Mouse (Mus musculus) forebrain, postnatal 0 days (tissue): ENCODE data around the gene Clstn2. TPM values are rescaled to one million over a fixed set of nuclear protein-coding genes. Genes with fewer than 3 reads are reported as not detected.
A peak's percentile ranks its signal among the peaks of the same experiment; 100 is the strongest.

ENCODE experiments used
- ATAC-seq: fragments of 200-750 bp; cut with Nextera tagmentation; 2 replicates; pipeline ENCODE4 v1.8.0; 2017; ENCODE audit warnings: mild to moderate bottlenecking, moderate library complexity
- DNase-seq: peaks from one replicate; pipeline ENCODE4 v3.0.0-alpha.2; 2015
- H3K27ac ChIP-seq: fragments of 300-500 bp; sonication (generic); 2 replicates; pipeline ENCODE4 v1.5.1; 2014; ENCODE audit warnings: low read depth, mild to moderate bottlenecking, antibody characterized with exemption, low read length, moderate library complexity, mixed read lengths
- H3K27me3 ChIP-seq: fragments of 300-500 bp; sonication (generic); 2 replicates; pipeline ENCODE4 v1.6.1; 2014; ENCODE audit warnings: mild to moderate bottlenecking, low read length, mixed read lengths; ENCODE audit not compliant: insufficient read depth
- H3K36me3 ChIP-seq: fragments of 300-500 bp; sonication (generic); 2 replicates; pipeline ENCODE4 v1.6.1; 2014; ENCODE audit warnings: mild to moderate bottlenecking, moderate library complexity; ENCODE audit not compliant: insufficient read depth
- H3K4me1 ChIP-seq: fragments of 300-500 bp; sonication (generic); 2 replicates; pipeline ENCODE4 v1.6.1; 2014; ENCODE audit warnings: antibody characterized with exemption; ENCODE audit not compliant: insufficient read depth
- H3K4me2 ChIP-seq: fragments of 300-500 bp; sonication (generic); 2 replicates; pipeline ENCODE4 v1.6.1; 2014; ENCODE audit warnings: low read depth, mild to moderate bottlenecking, moderate library complexity
- H3K4me3 ChIP-seq: fragments of 300-500 bp; sonication (generic); 2 replicates; pipeline ENCODE4 v1.5.1; 2014; ENCODE audit warnings: low read depth, low read length, mixed read lengths
- H3K9ac ChIP-seq: fragments of 300-500 bp; sonication (generic); 2 replicates; pipeline ENCODE4 v1.6.1; 2014; ENCODE audit warnings: mild to moderate bottlenecking
- H3K9me3 ChIP-seq: fragments of 300-500 bp; sonication (generic); 2 replicates; pipeline ENCODE4 v1.6.1; 2016; ENCODE audit warnings: low read length
- CTCF ChIP-seq: sonication (generic); IDR thresholded peaks from 2 replicates; pipeline ENCODE4 v1.5.1; 2016; ENCODE audit warnings: antibody characterized with exemption, control low read depth, low read depth
- WGBS: fragments of 180-500 bp; shearing (Covaris S2); extraction: QIAGEN DNeasy Blood & Tissue Kit; methylation state at CpG from one replicate; pipeline ENCODE4 v1.1.7; 2014; 5-methylcytosine and 5-hydroxymethylcytosine counted together
- polyA plus RNA-seq: library from polyadenylated mRNA; unstranded; fragments of >200 nt; fragmentation: Nextera tagmentation; extraction: Ambion mirVana; gene quantifications from 2 replicates; pipeline ENCODE4 v1.2.1, GENCODE M21; 2015
- total RNA-seq: library from RNA; depleted of rRNA; stranded (reverse); fragments of >200 nt; gene quantifications from 2 replicates; pipeline ENCODE4 v1.2.3, GENCODE M21; 2014

Clstn2 gene
- total and polyA plus RNA-seq, 2 experiments from 2014 or later = 13.0 to 58.7 TPM

DNA sequence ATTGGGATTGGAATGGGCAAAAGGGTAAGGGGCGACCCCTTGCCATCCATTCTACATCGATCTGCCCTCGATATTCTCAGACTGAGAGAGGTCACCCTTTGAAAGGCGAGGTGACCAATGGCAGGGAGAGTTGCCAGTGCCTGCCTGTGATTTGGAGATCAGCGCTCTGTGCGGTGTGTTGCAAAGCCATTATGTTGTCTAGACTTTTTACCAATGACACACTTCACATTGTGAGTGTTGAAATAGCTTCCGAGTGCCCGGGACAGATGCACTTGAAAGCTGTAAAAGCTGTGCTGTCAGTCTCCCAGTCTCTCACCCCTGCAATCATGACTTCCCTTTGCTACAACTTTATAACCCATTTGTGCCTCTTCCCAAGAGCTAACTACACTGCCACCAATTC, 362.3 kb downstream of the Clstn2 start:
- Histone ChIP-seq H3K36me3 (no peaks in the 10 kb centered on the region), H3K9me3 (no peaks in the 10 kb centered on the region), H3K27ac (no peak overlapping the region), H3K4me3 (no peak overlapping the region), H3K4me1 (no peaks in the 10 kb centered on the region), H3K9ac (no peak overlapping the region), H3K4me2 (no peak overlapping the region), H3K27me3 (no peaks in the 10 kb centered on the region)
- 68% methylated on average over 8 of the region's 8 CpGs for WGBS
- no peak for ATAC-seq
- no peak for DNase-seq
- no peak for TF ChIP-seq CTCF

DNA sequence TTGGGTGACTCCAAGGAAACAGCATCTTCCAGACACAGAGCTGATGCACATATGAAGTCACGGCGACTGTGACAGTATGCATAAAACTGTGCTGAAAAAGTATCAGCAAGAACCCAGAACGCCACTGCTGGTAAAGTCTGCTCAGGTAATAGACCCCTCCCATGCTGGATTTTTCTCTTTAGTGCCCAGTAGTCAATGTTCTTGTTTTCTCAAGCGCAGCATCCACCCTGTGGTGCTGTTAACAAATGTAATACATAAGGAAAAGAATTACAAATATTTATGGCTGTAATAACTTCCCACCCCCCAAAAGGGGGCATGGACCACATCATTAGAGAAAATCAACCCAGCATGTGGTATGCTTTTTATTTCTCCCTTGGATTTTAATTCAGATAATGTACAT, 372.0 kb downstream of the Clstn2 start:
- ATAC-seq = no peak
- no peaks in the 10 kb centered on the region for H3K27me3 ChIP-seq

DNA sequence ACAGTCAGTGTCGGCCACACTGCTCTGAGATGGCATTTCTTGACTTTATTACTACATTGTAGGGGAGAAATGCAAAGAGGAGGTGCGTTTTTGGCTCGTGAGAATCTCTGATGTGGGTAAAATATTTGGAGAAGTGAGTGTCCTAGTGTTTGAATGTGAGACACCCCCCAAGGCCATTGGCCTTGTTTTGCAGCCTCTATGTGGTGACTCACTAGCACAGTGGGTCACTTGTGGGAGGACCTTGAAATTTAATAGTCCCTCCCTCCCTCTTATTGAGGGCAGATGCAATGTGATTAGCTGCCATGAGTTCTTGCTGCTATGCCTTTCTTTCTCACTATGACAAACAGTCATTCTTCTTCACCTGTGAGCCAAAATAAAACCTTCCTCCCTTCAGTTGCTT, 374.2 kb downstream of the Clstn2 start:
- Histone ChIP-seq H3K9ac (no peak overlapping the region), H3K4me3 (no peak overlapping the region), H3K9me3 (no peaks in the 10 kb centered on the region), H3K4me1 (no peaks in the 10 kb centered on the region), H3K4me2 (no peak overlapping the region), H3K27ac (no peak overlapping the region), H3K36me3 (no peaks in the 10 kb centered on the region), H3K27me3 (no peaks in the 10 kb centered on the region)
- ATAC-seq (no peak), DNase-seq (no peak)
- TF ChIP-seq CTCF = no peak
- 87% methylated on average over 3 of the region's 3 CpGs for WGBS

More for the DNA sequence above, 372.0 kb downstream of the Clstn2 start:
- no peaks in the 10 kb centered on the region for H3K36me3 ChIP-seq
- no peaks in the 10 kb centered on the region for H3K4me1 ChIP-seq
- 91% methylated on average over 4 of the region's 4 CpGs for WGBS
- no peak overlapping the region for H3K4me3 ChIP-seq
- no peak overlapping the region for H3K27ac ChIP-seq
- no peak overlapping the region for H3K9ac ChIP-seq
- no peaks in the 10 kb centered on the region for H3K9me3 ChIP-seq
- no peak for DNase-seq
- TF ChIP-seq CTCF = no peak
- no peak overlapping the region for H3K4me2 ChIP-seq

DNA sequence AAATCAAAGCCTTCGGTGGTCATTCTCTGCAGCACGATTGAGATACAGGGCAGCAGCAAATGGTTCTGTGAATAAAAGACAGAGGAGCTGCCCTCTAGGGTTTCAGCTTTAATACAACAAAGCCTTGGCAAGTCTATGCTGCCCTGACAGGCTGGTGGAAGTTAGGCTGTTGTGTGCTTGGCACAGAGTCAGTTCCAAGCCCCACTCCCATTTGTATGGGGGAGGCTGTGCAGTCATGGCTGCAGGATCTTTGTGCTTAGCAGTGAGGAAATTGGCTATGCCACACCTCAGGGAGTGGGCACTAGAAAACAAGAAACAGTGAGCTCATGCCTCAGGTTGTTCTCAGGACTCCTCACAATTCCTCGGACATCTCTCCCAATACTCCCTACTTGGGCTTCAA, 384.6 kb downstream of the Clstn2 start:
- Histone ChIP-seq H3K36me3 (no peaks in the 10 kb centered on the region), H3K9ac (no peak overlapping the region), H3K4me3 (no peak overlapping the region), H3K27me3 (no peaks in the 10 kb centered on the region), H3K4me2 (no peak overlapping the region), H3K4me1 (no peaks in the 10 kb centered on the region), H3K9me3 (no peaks in the 10 kb centered on the region), H3K27ac (no peak overlapping the region)
- ATAC-seq = peak; percentile 50; the same call in 1 of the 2 replicates
- DNase-seq = no peak
- no peak for TF ChIP-seq CTCF
- WGBS = 45% methylated on average over 3 of the region's 3 CpGs

DNA sequence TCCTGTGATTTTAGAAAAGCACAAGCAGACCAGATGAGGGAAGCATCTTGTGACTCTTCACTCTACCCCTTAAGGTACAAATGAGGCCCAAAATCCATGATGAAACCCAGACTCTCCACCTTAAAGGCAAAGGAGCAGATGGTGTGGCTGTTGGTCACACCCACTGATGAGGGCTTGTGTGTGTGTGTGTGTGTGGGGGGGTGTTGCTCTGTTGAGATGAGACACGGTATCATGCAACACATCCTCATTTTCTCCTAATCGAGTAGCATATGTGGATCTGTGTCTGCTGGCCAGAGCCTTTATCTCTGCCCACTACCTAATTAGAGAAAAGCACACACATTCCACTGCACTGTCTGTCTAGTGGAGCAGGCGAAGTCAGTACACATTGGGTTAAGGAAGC, 387.2 kb downstream of the Clstn2 start:
- H3K27me3 ChIP-seq = no peaks in the 10 kb centered on the region
- no peak overlapping the region for H3K9ac ChIP-seq
- no peak for ATAC-seq
- TF ChIP-seq CTCF = no peak
- H3K9me3 ChIP-seq = no peaks in the 10 kb centered on the region
- H3K4me1 ChIP-seq = no peaks in the 10 kb centered on the region
- H3K4me3 ChIP-seq = no peak overlapping the region
- H3K4me2 ChIP-seq = no peak overlapping the region
- no peak overlapping the region for H3K27ac ChIP-seq
- DNase-seq = no peak
- no peaks in the 10 kb centered on the region for H3K36me3 ChIP-seq
- WGBS = 78% methylated on average over 3 of the region's 3 CpGs

DNA sequence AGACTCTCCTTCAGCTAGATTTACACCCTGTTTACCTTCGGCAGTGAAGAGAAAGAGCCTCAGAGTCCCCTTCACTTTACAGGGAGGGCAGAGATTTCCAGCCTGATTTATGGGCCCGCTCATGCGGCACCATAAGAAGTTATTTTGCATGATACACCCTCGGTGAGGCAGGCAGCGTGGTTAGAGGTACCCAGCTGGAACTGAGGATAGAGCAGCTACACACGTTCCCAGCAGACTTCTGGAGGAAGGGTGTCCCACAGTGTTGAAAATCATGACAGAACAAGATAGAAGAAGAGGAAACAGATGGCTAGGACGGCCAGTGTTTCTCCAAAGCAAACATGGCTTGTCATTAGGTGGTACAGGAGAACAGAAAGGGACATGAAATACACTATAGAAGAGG, 390.6 kb downstream of the Clstn2 start:
- Histone ChIP-seq H3K36me3 (no peaks in the 10 kb centered on the region), H3K27me3 (no peaks in the 10 kb centered on the region), H3K4me3 (no peak overlapping the region), H3K4me2 (no peak overlapping the region), H3K9ac (no peak overlapping the region), H3K27ac (no peak overlapping the region), H3K9me3 (no peaks in the 10 kb centered on the region), H3K4me1 (no peaks in the 10 kb centered on the region)
- ATAC-seq = no peak
- no peak for TF ChIP-seq CTCF
- 83% methylated on average over 7 of the region's 7 CpGs for WGBS
- DNase-seq = no peak

DNA sequence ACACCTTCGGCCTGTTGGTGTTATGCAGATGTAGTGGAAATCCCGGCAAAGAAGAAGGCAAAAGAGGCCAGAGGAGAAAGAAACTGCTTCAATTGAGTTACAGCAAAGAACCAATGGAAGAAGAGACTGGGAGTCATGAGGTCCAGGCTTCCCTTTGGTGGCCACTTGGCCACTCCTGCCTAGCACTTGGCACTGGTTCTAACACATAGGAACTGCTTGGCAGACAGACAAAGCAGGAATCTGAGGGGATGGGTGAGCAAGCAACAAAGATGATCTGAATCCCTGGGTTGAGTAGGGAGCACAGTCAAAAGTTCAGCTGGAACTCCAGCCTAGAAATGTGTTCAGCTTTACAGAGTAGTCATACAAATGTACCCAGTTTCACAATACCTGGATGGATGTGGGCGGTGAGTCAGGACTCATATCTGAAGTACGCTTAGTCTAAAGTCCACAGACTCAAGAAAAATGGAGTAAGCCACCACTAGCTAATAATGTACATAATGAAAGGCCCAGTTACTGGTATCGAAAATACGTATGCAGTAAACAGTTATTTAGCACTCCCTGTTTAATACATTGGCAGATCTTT, 392.9 kb downstream of the Clstn2 start:
- H3K9ac ChIP-seq = no peak overlapping the region
- no peak for TF ChIP-seq CTCF
- H3K9me3 ChIP-seq = no peaks in the 10 kb centered on the region
- no peak overlapping the region for H3K27ac ChIP-seq
- no peaks in the 10 kb centered on the region for H3K27me3 ChIP-seq
- H3K4me1 ChIP-seq = no peaks in the 10 kb centered on the region
- no peaks in the 10 kb centered on the region for H3K36me3 ChIP-seq
- WGBS = 88% methylated on average over 6 of the region's 6 CpGs
- no peak overlapping the region for H3K4me3 ChIP-seq
- H3K4me2 ChIP-seq = no peak overlapping the region
- no peak for DNase-seq
- ATAC-seq = no peak
